Comparison of ENCODE assay signal across 25 mouse cellular contexts in the genomic region with DNA sequence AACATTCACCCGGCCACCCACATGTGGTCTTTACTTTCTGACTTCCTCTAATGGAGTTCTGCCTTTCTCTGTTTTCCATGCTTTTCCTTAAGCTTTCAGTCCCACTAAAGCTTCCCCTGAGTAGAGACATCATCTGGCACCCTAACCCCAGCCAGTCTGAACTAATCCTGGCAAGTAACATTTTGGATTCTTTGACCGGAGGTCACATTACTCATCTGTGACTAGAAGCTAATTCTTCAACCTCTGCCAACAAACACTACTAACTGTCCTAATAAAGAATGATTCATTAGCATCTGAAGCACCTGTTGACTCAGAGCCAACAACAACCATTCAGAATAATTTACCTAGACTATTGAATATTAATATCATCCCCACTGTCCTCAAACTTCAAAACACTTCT. TPM values are rescaled to one million over a fixed set of nuclear protein-coding genes. Genes with fewer than 3 reads are reported as not detected.
"Had no signal": no experiment of that assay in that cellular context is flagged by ENCODE, and none has a peak within 500 bp of the region (broad histone marks: within the 10 kb centered on the region; RNA-seq: fewer than 3 reads in every experiment).

No protein-coding gene starts in this region.

- H3K27me3 ChIP-seq: limb, embryonic 13.5 days; liver, embryonic 12.5 days; liver, embryonic 15.5 days; lung, embryonic 15.5 days; midbrain, embryonic 12.5 days; midbrain, embryonic 15.5 days; neural tube, embryonic 12.5 days; neural tube, embryonic 15.5 days had no signal

- H3K4me1 ChIP-seq: limb, embryonic 10.5 days; limb, embryonic 13.5 days; liver, embryonic 12.5 days; liver, embryonic 15.5 days; lung, embryonic 15.5 days; midbrain, embryonic 12.5 days; midbrain, embryonic 15.5 days; neural tube, embryonic 12.5 days; neural tube, embryonic 15.5 days had no signal

- H3K4me3 ChIP-seq: limb, embryonic 10.5 days; limb, embryonic 13.5 days; liver, embryonic 12.5 days; liver, embryonic 15.5 days; lung, embryonic 15.5 days; midbrain, embryonic 12.5 days; midbrain, embryonic 15.5 days; neural tube, embryonic 12.5 days; neural tube, embryonic 15.5 days had no signal

- H3K4me2 ChIP-seq: limb, embryonic 13.5 days; liver, embryonic 12.5 days; liver, embryonic 15.5 days; lung, embryonic 15.5 days; midbrain, embryonic 12.5 days; midbrain, embryonic 15.5 days; neural tube, embryonic 12.5 days; neural tube, embryonic 15.5 days had no signal

- H3K36me3 ChIP-seq: limb, embryonic 10.5 days; limb, embryonic 13.5 days; liver, embryonic 12.5 days; liver, embryonic 15.5 days; lung, embryonic 15.5 days; midbrain, embryonic 12.5 days; midbrain, embryonic 15.5 days; neural tube, embryonic 12.5 days; neural tube, embryonic 15.5 days had no signal

- H3K27ac ChIP-seq: limb, embryonic 10.5 days; limb, embryonic 13.5 days; liver, embryonic 12.5 days; liver, embryonic 15.5 days; lung, embryonic 15.5 days; macrophage; midbrain, embryonic 12.5 days; midbrain, embryonic 15.5 days; neural tube, embryonic 12.5 days; neural tube, embryonic 15.5 days had no signal

- ATAC-seq: liver, embryonic 12.5 days; midbrain, embryonic 15.5 days had no signal

- H3K9ac ChIP-seq: limb, embryonic 13.5 days; liver, embryonic 12.5 days; liver, embryonic 15.5 days; lung, embryonic 15.5 days; midbrain, embryonic 12.5 days; midbrain, embryonic 15.5 days; neural tube, embryonic 12.5 days; neural tube, embryonic 15.5 days had no signal

- H3K9me3 ChIP-seq: limb, embryonic 10.5 days; limb, embryonic 13.5 days; liver, embryonic 12.5 days; liver, embryonic 15.5 days; lung, embryonic 15.5 days; midbrain, embryonic 12.5 days; midbrain, embryonic 15.5 days; neural tube, embryonic 12.5 days; neural tube, embryonic 15.5 days had no signal

- DNase-seq: kidney, adult 11 months; kidney, postnatal 14 days; kidney, postnatal 4 days; liver; lung, adult 18-20 months; right cerebral cortex, adult 18-20 months; right cerebral cortex, postnatal 14 days; right cerebral cortex, postnatal 4 days; thymus, adult 18-20 months; thymus, postnatal 36 days had no signal

RNA-seq across cellular contexts. Expression of gene Lnp1, which starts 14.5 kb away (rescaled TPM):
- total RNA-seq: megakaryocyte, adult 5-6 weeks had no signal
- polyA plus RNA-seq: kidney, embryonic 14.5 days; limb, embryonic 10.5 days; liver, embryonic 12.5 days; liver, embryonic 15.5 days; macrophage; midbrain, embryonic 12.5 days; neural tube, embryonic 12.5 days; stomach, embryonic 16.5 days; testis, adult 2 months; urinary bladder, adult 2 months had no signal

RNA-seq across cellular contexts. Expression of gene Tmem45a, which starts 56.4 kb away (rescaled TPM):
- polyA plus RNA-seq: macrophage had no signal
